Mouse (Mus musculus) ZHBTc4 (cell line): ENCODE data around the gene Slc8b1.
A peak's percentile ranks its signal among the peaks of the same experiment; 100 is the strongest.
"Not testable (repeated sequence)": the region's sequence is repeated elsewhere in the genome, so short reads cannot be mapped to it uniquely, and the experiment has no call there.

Source experiments
- DNase-seq: peaks from one replicate; pipeline ENCODE4 v3.0.0-alpha.2; 2011; ENCODE audit warnings: low read depth, low spot score

Slc8b1 gene

DNA sequence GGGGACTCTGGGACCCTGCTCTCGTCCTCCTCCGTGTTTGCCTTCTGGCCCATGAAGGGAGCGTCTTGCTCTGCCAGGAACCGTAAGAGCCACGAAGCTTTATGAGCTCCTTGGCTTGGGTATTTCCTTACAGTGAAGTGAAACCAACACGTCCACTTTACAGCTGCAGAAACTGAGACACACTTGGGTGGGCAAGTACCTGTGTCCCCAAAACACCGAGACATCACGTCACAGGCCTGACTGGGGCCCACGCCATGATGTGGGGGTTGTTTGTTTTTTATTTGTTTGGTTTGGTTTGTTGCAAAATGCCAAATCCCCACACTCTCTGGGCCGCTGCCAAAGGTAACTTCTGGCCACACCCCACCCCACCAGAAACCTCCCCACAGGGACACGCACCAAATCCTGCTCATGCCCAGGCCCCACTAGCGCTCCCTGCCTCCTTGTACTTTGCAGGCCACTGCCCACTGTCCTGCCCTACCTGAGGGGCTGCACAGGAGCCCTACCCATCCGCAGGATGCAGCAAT is 15.2 kb upstream of the Slc8b1 start:
- no peak for DNase-seq

DNA sequence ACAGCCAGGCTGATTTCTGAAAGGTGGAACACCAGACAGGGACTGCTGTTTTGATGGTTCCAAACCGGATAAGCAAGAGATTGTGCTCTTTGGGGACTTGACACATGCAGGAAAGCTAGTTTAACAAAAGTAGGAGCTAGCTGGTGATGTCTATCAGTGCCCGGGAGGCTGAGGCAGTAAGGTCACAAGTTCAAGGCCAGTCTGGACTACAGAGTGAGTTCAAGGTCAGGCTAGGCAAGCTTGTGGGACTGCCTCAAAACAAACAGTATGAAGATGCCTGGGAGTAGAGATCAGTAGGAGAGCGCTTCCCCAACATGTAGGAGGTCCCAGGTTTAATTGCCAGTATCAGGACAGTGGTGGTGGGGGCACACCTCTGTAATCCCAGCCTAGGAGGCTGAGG is 13.9 kb upstream of the Slc8b1 start:
- peak; percentile 52 for DNase-seq

DNA sequence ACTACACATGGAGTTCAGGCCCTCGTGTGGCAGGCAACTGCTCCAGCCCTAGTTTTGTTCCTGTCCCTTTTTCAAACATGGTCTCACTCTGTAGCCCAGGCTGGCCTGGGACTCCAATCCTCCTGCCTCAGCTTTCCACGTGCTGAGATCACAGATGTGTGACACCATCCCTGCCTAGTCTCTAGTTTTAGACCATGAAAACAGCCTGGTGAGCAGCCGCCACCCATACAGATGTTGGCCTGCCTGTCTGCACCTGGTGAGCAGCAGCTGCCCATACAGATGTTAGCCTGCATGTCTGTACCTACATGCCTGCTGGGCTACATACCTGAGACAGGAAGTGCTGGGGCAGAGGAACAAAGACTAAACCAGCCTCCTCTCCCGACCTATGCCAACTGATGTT is 11.8 kb upstream of the Slc8b1 start:
- no peak for DNase-seq

DNA sequence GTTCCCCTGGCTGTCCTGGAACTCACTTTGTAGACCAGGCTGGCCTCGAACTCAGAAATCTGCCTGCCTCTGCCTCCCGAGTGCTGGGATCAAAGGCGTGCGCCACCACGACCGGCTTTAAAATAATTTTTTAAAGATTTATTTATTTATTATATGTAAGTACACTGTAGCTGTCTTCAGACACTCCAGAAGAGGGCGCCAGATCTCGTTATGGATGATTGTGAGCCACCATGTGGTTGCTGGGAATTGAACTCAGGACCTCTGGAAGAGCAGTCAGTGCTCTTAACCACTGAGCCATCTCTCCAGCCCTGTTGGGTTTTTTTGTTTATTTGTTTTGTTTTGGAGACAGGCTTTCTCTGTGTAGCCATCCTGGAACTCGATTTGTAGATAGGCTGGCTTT is 10.4 kb upstream of the Slc8b1 start:
- not testable (repeated sequence) for DNase-seq

DNA sequence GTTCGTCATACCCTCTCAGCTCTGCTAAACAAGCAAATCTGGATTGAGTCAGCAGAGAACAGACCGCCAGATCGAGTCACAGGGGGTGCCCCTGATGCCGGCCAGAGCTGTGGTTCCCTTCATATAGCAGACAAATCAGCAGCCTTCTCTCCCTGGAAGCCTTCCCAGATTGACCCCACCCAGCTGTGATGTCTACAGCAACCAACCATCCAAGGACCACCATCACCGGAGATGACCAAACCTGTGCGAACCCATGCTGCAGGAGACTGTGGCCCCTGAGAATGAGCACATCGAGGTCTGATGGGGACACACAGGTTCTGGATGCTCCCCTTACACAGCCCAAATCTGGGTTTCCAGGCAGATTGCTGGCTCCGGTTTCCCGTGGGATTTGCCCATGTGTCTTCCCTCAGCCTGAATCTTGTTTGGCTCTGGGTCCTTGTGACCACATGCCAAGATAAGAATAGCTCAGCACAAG is 8.8 kb upstream of the Slc8b1 start:
- DNase-seq = no peak

DNA sequence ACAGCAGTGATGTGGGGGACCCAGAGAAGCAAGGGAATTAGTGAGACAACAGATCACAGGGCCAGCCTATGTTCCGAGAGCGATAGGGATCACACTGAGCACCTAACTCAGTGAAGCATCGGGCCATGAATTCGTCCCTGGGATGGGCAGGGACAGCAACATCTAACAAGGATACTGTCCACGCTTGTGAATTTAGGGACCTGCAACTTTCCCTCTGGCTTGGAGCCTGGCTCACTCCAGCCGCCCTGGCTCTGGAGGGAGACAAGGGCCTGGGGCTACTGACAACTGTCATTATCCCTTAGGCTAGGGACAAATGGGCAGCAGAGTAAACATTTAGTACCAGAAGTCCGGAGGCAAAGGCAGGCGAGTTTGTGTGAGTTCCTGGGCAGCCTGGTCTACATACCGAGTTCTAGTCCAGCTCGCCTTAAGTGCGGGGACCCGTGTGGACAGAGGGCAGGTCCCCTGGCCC is 8.3 kb upstream of the Slc8b1 start:
- DNase-seq = no peak

DNA sequence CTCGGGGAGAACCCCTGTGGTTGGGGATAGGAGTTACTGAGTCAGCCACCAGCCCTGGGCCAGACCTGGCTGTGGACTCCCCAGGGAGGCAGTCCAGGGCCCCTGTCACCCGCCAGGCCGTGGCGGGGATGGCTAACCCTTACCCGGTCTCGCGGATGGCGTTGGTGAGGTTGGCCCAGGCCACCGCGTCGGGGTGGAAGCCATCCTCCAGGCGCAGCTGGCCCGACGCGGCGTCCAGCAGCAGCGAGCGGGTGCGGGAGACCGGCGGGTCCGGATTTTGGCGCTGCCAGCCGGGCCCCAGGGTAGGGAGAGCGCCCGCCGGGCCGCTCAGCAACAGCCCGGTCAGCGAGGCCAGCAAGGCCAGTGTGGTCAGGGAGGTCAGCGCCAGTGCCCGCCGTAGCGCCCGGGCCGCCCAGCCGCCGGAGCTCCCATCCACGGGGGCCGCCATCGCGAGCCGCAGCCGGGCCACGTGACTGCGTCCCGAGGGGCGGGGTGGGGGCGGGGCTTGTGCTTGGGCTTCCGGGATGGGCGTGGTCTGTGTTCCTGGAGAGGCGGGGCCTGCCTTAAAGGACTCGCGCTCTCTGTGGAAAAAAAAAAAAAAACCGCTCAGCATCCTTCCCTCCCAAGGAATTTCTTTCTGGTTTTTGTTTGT is 7.7 kb upstream of the Slc8b1 start, which contains the start of gene Plbd2:
TSS of gene Plbd2 (minus strand) at position 482 of the 652 bp plus-strand sequence.
- peak; percentile 93 for DNase-seq

DNA sequence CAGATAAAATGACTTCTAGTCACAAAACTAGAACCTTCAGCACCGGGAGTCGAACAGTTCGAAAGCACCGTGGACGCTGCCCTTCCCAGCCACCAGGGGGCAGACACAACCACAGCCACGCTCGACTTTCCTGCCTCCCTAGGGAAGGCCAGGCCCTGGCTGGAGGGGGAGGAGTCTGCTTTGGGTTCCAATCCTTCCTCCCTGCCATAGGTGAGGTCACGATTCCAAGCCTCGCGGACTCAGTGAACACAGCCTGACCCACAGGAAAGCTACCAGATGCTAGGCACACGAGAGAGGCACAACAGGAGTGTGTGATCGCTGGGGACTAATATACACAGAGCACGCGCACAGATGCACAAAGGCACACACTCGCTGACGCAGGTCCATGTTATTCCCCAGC is 5.6 kb upstream of the Slc8b1 start:
- peak; percentile 96 for DNase-seq

DNA sequence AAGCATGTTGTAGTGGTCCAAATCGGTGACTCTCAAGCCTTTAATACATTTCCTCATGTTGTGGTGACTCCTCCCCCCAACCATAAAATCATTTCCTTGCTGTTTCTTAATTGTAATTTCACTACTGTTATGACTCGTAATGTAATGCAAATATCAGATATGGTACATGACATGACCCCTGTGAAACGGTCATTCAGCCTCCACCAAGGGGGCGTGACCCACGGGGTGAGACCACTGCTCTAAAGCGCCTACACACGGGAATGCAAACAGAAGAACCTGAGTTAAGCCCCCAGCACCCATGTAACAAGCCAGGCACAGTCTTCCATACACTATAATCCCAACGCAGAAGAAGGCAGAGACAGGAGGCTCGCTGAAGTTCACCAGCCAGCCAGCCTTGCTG is 5.2 kb upstream of the Slc8b1 start:
- no peak for DNase-seq

DNA sequence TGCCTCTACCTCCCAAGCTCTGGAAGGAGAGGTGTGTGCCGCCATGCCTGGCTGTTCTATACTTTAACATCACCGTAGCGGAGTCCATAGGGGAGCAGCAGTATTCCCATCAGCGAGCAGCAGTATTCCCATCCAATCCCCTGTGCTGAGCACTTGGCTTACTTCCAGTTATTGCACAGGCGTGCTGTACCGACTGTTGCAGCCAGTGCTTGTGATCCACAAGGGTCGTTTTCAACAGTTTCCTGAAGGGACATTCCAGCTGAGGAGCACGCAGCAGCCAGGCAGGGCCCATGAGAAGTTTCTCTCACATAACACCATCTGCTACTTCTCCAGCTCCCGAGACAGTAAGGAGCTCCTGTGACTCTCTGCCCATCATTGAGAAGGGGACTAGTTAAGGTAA is 4.5 kb upstream of the Slc8b1 start:
- DNase-seq = no peak

DNA sequence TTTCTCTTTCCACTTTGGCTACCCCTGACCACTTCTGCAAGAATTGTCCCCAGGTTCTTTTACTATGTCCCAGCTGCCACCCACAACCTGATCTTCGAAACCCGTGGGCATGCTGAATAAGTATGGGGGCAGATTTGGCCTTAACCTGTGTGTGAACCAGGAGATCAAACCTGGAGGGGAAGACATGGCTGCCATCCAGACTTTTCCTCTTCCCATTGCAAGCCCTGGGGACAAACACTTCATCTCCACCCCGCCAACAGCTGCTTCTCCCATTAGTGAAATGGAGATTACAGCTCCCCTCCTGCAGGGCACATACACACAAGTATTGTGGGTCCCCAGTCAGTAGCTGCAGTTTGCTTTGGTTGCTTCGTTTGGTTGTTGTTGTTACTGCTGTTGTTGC is 3.7 kb upstream of the Slc8b1 start:
- DNase-seq = no peak

DNA sequence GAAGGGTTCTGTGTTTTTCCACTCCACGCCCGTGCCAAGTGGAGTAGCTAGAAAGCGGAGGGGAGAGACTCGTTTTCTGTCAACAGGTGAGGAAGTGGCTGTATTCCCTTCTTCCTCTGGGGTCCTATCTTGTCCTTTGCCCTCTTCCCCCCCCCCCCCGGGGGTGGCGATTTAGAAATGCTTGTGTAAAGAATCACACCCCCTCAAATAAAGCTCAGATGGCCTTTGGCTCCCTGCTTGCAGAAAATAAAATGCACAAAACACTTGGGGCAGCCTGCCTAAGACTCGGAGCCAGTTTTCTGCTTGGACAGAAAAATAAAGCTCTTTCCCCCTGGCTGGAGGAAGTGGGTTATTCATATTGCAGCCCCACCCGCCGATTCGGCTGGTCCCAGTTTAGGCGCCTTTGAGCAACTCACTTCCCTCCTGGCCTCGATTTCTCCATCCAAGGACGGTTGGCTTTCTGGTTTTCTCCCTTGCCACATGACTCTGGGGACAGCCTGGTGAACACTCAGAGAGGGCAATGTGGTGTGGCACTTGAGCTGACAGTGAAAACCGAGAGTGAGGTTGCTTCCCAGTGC is 764 bp downstream of the Slc8b1 start:
- DNase-seq = peak; percentile 31

DNA sequence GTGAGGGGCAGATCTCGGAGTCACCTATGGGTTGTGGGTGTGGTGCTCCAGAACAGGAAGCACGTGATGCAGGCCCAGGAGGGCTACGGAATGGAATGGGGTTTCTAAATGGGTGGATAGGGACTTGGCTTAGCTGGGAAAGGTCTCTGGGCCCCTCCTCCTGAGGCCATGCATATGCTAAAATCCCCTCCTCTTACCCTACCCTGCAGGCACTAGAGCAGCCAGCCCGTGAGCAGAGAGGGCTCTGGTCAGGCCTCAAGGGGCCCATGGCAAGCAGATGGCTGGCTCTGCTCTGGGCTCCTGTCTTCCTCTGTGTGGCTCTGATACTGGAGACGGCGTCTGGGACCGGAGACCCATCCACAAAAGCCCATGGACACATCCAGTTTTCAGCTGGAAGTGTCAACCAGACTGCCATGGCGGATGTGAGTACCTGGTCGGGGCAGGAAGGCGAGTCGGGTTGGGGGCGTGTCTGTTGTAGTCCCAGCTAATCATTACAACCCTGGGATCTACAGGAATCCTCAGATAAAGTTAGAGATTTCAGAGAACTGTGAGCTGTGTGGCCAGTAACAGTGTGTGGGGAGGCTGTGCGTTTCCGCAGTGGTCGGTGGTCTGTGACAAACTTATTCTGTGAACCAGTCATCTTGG is 2.1 kb downstream of the Slc8b1 start:
- peak; percentile 95 for DNase-seq

DNA sequence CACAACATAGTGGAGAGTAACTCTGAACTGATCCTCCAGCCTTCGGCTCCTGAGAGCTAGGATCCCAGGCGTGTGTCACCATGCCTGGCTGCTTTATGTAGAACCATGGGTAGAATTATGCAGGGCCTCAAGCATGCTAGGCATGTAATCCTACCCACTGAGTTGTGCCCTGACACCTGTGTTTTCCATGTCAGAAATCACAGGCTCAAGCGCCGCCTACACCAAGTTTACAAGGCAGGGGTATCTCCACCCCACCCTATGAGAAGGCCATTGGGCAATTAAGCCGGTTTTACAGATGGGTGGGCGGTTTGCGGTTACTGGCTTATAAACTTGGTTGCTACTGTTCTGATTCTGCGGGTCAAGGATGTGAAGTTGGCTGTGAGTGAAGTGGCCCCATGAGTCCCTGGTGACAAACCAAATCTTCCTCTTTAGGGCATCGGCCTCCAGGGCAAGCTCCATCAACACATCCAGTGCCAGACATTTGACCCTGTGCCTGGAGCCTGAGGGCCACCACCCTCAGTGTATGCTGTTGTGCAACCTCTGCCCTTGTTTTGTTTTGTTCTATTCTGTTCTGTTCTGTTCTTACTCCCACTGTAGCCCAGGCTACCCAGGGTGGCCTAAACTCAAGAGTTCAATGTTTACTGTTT is 3.2 kb downstream of the Slc8b1 start:
- DNase-seq = no peak

DNA sequence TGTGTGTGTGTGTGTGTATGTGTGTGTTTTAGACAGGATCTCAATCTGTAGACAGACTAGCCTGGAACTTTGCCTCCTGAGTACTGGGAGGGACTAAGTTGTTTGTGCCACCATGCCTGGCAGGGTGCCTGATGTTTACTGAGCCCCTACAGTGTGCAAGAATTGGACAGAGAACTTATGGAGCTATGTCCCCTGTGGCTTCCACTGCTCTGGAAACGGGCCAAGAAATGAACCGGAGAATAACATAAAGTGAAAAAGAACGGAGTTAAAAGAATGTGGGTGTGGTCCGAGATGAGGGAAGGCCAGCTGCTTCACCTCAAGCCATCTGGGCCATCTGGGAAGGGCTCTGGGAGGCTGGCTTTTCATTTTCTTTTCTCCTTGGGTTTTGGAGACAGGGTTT is 3.8 kb downstream of the Slc8b1 start:
- peak; percentile 67 for DNase-seq

DNA sequence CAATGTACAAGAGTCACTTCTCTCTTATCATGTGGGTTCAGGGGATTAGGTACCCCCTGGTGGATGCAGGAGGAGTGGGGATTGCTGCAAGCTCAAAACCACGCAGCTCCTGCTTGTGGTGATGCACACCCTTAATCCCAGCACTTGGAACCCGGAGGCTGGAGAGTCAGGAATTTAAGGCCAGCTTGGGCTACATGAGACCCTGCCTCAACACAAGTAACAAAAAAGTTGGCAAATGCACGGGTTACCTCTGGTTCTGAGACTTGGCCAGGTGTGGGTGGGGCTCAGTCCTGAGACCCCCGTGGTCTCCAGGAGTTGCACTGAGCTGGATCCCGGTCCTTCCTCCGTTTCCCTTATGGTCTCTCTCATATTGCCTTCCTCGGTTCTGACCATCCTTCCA is 4.5 kb downstream of the Slc8b1 start:
- no peak for DNase-seq

DNA sequence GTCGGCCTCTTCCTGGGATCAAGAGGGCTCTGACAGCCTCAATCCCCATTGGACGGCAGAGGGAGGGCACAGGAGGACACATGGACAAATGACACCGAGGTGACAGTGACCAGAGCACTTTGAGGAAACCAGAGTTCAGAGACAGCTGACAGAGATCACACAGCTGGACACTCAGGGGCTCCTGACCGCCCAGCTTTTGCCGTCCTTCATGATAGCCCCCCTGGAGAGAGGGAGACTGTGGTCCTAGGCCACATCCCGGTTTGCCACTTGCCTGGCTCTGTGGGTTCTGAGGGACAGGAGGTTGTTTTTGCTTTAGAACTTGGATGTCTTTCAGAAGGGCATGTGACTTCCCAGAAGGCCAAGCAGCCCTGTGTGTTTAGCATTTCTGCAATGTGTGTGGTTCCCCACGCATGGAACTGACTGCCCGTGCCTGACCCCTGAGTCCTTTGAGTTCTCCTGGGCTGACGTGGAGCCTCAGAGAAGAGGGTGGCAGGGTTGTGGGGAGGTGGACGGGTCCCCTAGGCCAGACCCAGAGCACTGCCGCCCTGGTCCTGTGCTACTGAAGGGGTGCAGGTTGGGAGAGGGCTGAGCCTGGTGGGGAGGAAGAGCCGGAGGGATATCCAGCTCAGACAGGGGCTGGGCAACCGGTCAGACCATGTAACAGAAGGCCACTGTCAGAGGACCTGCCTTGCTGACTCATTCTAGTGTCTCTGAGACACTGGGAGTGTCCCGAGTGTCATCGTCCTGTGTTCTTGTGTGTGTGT is 5.4 kb downstream of the Slc8b1 start:
- no peak for DNase-seq

DNA sequence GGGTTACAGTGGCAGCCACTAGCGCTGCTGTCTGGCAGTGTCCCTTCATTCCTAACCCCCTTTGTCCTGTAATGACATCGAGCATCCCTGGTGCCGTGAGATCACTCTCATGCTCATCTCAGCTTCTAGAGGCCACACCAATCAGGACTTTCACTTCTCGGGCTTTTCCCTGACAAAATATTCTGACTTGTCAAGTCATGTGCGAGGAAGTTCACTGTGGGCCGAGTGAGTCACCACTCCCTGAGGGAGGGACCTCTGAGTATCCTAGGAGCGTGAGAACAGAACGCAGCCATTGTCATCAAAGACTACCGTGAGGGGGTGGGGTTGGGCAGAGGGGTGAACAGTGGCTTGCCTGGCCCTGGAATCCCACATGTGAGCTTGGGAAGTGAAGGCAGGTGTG is 6.6 kb downstream of the Slc8b1 start:
- peak; percentile 87 for DNase-seq

DNA sequence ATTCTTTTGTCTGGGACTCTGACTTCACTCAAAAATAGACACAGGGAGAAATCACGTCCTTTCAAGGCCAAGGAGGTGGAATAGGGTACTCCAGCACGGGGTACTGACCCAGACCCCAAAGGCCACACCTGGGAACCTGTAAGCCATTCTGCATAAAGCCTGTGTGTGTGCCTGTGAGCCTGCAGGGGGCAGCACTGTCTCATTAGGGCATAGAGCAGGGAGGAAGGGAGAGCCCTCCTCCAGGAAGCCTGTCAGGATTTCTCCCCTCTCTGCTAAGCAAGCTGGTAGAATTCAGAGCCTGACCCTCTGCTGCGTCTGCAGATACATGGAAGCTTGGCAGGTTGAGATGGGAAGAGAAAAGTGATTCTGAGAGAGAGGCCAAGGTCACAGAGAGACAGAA is 11.7 kb downstream of the Slc8b1 start:
- peak; percentile 83 for DNase-seq

DNA sequence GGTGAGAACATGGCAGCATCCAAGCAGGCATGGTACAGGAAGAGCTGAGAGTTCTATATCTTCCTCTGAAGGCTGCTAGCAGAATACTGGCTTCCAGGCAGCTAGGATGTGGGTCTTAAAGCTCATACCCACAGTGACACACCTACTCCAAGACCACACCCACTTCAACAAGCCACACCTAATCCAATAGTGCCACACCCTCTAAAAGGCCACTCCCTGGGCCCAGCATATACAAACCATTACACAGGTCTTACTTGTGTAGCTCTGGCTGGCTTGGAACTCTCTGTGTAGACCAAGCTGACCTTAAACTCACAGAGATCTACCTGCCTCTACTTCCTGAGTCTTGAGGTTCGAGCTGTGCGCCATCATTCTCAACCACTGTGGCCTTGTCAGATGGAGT is 13.8 kb downstream of the Slc8b1 start:
- no peak for DNase-seq

DNA sequence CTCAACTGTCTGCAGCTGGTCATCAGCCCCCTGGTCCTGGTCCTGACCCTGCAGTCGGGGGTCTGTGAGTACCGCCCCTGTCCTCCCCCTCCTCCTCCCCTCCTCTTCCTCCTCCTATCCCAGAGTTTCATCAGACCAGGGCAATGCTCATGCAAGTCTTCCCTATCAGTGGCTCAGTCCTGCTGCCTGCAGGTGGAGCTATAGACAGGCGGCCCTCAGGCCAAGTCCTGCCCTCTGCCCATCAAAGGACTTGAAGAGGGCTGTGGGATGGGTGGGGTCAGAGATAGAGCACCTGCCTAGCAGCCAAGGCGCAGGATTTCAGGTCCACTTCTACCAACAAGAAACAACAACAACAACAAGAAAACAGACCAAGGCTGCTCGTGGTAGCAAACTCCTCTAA is 14.8 kb downstream of the Slc8b1 start:
- DNase-seq = peak; percentile 46

DNA sequence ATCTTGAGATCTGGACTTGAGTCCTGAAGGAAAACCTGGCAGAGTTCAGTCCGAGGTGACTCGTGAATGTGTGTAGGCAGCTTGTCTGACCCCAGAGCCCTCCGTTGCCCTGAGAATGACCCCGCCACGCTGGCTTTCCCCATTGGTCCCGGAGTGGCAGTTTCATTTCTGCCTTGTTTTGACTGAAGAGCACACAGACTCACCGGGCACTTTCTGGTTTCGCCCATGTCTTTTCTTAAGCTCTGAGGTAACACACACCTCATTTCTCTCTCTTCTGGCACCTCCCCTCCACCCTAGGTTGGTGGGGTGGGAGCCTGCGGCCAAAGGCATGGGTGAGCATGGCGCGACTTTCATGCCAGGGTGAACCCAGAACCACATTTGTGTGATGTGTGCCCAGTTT is 15.3 kb downstream of the Slc8b1 start:
- DNase-seq = no peak
